Mouse (Mus musculus) yolk sac, embryonic 10.5 days (tissue): ENCODE measurements at regions not wholly inside any gene's neighbourhood (a gene's known extent, or its start where the extent isn't known, plus 50 kb on each side); places are given as distances from the start of the nearest gene placed in this dataset.
A peak's percentile ranks its signal among the peaks of the same experiment; 100 is the strongest.

ENCODE experiments used
- DNase-seq: peaks from one replicate; pipeline ENCODE4 v3.0.0-alpha.2; 2017; ENCODE audit warnings: low spot score

DNA sequence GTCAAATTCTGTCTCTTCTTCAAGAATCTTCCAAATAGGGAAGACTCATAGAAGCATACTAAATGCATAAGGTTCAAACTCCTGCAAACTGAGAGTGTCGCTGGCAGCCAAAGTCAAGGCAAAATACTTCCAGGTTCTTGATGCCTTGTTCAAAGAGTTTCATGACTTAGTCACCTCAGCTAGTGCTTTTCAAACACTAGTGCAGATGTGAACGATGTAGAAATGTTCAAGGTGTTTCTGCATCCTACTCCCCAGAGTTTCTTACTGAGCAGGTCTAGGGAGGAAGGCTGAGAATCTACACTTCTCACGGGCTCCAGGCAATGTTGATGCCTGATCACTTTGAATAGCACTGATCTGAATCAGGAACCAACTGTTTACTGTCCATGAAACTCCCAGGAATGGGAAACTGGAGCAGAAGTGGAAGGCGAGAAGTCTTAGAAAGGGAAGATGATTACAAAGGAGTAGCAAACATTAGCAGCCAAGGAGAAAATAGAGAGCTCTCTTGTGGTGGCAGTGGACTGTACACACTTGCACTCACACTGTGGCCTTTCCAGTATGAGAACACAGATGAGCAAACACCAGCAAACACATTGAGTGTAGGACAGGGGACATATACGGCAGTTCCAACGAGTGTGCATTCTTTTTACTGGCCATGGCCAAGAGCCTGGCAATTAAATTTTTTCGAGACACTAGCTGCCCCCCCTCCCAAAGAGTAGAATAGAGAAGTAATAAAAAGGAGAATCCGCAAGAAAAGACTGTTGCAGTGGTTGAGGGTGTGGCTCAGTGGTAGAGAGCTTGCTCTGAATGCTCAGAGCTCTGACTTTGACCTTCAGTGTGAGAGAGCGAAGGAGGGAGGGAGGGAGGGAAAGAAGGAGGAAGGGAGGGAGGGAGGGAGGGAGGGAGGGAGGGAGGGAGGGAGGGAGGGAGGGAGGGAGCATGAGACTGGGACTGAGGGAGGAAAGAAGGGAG is 247.4 kb upstream of the Fn1 start:
- DNase-seq: no peak

DNA sequence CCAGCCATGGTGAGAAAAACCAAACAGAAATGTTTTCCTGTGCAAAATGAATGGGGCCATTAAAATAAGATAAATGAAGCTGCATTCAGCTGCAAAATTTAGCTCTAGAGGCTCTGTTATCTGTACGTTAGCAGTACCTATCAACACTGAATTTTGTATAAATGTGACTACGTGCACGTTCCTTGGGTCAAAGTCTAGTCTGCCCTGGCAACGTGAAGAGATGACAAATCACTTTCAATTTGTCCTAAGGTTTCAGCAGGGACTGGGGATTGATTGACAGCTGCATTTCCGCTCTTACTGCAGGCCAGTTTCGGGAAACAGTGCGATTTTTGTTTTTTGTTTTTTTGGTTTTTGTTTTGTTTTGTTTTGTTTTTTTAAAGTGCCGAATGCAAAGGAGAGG is 246.1 kb upstream of the Fn1 start:
- no peak for DNase-seq

DNA sequence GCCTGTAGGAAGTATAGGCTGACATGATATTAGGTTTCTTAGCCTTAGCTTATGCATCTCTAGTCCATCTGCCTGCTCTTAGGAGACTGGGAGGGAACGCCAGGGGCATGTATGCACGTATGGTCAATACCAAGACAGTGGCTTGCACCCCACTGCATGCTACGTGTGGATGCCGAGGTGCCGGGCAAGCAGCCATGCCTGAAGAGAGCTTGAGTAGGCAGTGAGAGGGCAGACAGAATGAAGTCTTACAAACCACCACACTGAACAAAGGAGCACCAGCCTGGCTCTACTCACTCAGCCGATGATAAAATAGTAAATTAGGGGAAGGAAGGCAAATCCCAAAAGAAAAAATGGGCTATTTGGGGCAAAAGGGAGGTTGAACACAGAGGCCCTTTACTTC is 245.2 kb upstream of the Fn1 start:
- DNase-seq: no peak

DNA sequence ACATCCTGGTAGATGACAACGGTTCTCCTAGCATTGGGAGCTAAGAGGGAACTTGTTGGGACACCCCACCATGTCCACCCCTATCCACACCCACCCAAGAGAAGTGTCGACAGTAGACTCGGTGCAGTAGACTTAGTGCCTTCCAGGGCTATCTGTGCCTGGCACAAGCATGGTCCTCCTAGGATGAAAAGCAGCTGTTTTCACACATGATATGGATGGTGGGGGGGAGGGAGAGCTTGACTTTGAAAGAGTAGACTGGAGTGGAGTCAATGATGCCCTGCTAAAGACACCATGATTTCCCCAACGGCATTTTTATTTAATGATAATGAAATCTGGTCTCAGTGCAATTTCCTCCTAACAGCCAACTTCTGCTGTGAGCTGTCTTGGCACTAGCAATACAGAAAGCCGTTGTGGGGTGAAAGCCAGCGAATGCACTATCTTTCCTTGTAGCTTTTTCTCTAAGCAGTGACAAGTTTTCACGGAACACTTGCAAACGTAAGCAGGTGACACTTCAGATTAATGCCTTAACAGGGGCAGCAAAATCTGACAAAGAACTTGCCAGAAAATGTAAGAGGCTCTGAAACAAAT is 244.6 kb upstream of the Fn1 start:
- DNase-seq: no peak

DNA sequence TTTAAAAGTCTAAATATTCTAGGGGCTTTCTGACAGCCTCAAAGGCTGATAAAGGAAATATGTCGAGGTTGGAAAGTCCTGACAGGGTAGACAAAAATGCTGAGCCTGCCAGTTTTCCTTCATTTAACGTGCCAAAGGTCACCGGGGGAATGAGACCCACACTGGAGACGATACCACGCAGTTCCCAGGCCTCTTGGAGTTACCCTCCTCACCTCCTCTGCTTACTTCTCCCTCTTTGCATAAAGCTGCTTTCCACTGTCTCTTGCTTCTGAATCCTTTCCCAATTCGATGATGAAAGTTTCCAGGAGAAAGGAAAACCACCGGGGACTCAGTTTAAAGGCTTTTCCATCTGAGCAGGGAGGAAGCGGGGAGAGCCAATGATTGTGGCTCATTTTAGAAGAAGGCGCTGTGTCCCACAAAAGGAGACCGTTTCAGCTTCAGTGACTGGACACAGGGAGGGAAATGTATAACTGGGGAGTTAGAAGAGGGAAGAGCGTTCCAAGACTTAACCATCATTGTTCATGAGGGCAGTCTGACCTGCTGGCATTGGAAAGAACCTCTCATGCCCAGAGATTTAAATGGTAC is 243.2 kb upstream of the Fn1 start:
- DNase-seq: no peak

DNA sequence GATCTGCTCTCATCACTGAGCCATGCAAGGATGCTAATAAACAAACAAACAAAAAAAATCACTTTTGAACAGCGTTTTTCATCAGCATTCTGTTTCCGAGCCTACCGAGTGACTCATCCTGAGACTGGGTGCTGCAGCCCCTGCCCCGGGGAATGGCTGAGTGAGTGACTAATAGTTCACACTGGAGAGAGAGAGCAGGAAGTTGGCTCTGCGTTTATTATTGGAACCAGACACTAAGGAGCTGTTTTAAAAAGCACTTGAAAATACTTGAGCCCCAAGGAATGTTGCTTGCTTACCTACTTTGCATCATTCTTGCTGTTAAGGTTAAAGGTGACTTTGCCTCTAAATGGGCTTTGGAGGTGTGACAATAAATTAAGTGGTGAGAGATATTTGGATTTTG is 240.6 kb upstream of the Fn1 start:
- DNase-seq: no peak

DNA sequence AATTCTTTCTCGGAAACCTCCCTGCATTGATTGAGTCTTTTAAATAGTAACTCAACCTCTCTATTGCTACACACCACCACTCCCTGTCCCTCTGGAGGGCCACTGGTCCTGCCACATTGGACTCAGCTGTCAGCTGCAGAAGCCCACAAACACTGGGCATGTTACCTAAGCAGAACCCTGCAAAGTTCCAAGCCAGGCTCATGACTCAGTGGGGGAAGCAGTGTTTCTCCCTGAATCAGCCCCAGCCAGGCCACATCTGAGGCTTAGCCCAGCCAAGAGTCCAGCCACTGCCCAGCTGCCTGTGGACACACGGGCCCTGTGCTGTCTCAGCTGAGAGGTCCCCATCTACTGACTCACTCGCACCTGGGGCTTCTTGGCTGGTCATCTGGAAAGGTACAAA is 234.8 kb upstream of the Fn1 start:
- DNase-seq: peak; percentile 68

DNA sequence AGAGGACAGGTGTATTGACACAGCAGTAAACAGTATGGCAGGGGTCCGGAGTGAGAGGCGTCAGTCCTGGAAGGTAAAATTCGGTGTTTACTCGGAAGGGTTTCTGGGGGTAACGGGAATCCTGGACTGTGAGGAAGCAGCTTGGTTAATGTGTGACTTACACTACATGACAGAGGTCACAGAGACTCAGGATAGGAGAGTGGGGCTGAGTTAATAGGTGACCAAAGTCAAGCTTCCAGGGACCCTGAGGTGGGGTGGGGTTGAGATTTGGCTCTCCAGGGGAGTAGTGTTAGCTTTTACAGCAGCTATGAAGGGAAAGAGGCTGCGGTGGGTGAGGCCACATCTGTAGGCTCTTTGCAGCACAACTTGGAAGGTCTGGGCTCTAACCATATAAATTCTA is 233.9 kb upstream of the Fn1 start:
- peak; percentile 87 for DNase-seq

DNA sequence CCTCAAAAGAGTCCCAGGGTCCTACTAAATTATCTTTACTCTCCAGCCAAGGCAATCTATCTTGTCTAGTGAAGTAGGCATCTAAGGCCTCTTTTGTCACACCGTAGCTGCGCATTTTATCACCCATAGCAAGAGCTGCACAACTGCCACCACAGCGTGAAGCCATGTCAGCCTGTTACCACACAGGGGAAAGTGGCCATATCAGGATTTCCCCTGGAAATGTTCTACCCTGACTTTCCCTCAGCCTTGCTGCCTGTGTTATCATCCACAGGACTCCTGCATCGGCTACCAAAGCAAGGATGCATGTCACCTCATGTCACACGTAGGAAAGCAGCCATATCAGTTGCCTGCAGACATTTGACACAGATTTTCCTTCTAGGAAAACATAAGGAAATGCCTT is 233.2 kb upstream of the Fn1 start:
- DNase-seq: no peak

DNA sequence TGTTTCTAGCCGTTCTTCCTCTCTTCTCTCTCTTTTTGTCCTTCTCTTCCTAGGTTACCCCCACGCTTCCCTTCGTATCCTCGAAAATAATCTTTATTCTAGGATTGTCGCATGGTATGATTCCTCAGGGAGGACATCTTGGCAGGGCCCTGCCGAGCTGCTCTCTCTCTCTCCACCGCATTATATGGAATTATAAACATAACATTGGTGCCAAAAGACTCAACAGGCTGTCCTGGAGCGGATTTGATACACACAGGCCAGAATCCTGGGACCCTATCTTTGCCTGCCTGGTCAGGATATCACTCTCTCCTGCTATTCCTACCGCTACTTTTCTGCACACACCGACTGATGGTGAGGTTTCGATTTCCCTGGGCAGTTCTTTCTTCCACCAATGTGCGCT is 228.9 kb upstream of the Fn1 start:
- no peak for DNase-seq

DNA sequence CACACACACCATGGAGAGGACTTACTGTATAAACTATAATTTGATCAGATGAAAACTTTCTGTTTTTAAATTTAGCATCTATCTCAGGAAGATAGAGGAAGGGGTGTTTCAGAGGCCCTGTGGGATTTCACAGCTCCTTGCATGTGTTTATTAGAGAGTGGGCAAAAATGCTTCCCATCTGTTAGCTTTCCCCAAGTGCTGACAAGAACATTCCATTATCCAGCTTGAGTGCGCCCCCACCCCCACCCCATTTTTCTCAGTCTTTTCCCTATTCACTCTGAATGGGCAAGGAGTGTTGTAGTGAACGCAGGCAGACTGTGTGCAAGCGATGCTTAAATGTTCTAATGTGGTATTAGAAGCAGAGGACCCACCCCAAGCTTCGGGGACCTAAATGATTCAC is 228.2 kb upstream of the Fn1 start:
- no peak for DNase-seq

DNA sequence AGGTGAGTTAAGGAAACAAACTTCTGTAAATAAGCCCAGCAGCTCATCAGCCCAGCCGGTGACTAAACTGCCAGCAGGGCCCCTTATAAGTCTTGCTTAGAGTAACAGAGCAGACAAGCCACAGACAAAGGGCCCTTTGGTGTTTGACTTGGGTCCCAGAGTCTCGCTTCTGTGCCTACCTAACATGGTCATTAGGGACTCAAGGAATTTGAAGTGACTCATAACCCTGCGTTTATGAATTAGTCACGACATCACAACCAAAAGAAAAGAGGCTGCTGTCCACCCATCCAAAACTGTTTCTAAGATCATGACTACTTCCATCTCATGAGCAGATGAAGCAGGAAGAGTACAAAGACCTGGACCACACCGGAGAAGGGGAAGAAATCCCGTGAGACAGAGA is 227.5 kb upstream of the Fn1 start:
- DNase-seq: no peak

DNA sequence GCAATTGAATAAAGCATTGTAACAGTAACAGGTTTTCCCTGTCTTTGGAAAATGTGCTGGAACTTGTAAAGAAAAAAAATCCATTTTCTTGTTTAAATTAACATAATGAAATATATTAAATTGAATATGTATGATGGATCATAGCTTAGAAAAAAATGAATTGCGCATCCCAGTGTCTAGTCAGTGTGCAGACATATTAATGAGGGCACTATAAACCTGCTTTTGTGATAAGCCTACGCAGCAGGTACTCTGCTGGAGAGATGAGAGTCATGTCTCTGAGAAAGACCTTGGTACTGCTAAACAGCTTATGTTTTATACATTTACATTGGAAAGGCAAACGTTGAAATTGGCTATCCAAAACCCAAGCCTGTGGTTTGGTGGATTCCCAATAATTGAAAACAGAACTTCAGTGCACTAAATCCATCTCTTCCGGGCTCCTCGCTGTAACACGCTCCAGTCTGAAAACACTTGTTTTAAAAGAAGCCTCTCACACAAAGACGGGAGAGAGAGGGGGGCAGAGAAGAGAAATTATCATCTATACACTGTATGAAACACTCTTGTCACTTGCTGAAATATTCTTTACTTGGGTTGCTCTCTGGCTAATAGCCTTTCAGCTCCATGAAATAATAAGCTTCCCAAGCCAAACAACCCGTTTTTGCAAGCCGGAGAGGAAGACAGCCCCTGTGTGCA is 223.9 kb upstream of the Fn1 start:
- DNase-seq: no peak

DNA sequence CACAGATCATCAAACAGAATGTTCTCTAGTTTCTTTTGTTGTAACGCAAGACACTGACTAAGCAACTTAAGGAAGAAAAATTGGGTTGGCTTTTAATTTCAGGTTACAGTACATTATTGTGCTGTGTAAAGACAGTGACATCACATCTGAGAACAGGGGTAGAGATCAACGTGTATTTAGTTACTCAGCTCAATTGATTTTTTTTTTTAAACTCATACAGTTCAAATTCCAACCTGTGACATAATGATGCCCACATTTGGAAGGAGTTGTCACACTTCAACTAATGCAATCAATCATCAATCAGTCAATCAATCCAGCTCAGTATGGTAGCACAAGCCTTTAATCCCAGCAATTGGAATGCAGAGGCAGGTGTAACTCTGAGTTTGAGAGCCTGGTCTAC is 221.0 kb upstream of the Fn1 start:
- DNase-seq: no peak

DNA sequence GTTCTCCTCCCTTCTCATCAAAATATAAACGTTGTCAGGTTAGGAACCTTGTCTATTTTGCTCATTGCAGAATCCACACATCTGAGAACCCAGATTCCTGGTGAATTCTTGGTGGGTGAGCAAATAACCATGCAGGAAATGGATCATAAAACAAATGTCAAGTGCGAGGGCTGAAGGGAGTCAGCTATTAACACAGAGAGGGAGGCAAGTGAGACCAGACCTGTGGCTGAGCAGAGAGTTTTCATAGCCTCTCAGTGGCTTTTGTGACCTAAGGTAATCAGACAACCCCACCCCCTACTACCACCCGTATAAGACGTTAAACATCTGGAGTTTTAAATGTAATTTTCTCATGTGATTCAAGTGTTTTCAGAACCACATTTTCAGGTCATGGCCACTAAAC is 212.7 kb upstream of the Fn1 start:
- peak; percentile 13 for DNase-seq

DNA sequence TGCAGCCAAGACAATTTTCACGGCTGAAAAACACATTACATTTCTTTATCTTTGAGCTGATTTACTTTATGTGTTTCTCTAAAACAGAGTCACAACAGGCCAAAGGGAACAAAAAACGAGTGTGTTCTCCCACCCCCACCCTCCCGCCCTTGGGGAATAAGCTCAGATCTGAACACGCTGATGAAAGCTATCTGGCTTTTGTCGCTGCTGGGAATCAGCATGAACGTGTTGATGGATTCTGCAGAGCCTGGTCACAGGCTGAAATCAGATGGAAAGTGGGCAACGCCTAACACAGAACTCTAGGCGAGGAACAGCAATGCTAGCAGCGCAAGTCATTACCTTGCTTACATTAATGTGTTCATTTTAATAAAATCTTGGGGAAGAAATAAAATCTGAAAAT is 211.7 kb upstream of the Fn1 start:
- no peak for DNase-seq

DNA sequence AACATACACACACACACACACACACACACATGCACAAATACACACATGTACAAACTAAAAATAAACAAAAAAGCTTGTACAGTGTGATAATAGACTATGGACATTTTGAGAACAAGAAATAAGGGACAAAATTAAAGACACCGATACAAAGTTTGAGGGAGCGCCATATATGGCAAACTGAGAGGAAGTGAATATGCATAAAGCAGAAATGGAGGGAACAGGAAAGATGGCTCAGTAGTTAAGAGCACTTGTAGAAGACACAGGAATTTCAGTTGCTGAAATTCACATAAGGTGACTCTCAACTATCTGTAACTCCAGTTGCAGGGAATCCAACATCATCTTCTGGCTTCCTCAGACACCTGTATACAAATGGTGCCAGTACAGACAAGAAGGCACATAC is 200.2 kb upstream of the Fn1 start:
- DNase-seq: no peak

DNA sequence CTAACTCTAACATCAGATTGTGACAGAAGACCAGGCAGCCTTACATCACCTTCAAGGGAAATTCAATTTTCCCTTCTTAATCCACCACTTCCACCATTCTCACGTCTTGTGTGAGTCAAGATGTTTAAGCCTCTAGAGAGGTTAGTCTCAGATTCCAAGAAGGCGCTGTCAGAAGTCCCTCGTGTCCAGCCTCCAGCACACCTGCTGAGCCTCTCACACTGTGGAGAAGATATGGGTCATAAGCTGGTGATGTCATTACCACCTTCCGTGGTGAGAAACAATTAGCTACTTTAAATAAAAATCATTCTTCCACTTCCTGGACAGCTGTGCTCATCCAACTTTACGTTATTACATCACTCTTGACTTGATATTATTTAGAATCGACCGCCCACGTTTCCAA is 198.3 kb upstream of the Fn1 start:
- no peak for DNase-seq

DNA sequence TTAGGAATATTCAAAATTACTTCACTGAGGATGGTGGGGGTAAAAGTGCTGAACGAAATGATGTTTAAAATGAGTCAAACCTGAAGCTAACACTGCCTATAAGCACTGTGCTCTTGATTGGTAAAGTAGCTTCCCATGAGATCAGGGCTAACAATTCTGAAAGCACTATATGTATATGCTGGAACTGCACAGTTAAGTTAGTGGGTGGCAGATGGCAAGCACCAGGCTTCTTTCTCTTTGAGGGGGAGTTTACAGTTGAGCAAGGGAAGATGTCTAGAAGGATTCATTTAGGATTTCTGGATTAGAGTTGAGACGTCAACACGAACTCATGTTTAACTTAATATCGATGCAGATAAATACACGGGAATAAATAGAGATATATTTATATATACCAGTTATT is 195.7 kb upstream of the Fn1 start:
- DNase-seq: no peak

DNA sequence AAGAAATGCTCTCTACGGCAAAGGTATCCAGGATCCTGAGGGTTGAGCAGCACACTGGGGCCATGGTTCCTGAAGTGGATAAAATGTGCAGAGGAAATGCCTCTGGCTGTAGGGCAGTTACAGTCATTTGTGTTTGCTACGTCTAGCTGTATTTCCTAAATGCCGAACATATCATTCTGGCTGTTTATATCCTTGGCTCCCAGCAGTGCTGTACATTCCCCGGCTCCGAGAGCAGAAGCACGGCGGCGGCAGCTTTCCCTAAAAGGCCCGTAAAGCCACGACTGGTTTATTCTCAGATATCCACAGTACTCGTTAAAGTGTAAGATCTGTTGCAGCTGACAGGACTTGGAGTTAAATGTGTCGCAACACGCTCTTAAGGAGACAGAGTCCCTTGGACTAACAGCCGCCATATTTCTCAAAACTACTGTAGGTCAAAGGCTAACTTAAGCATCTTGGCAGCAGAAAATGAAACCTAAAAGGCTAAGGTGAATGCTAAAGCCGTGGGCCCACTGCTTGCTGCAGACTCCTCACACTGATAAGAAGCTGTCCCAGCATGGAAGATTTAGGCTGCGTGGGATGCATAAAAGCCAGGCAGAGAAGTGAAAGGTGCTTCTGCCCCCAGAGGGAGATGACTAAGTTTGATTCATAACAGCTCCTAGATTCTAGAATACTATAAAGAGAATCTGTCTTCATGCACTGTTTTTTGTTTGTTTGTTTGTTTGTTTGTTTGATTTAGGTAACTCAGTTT is 192.1 kb upstream of the Fn1 start:
- DNase-seq: peak; percentile 57

DNA sequence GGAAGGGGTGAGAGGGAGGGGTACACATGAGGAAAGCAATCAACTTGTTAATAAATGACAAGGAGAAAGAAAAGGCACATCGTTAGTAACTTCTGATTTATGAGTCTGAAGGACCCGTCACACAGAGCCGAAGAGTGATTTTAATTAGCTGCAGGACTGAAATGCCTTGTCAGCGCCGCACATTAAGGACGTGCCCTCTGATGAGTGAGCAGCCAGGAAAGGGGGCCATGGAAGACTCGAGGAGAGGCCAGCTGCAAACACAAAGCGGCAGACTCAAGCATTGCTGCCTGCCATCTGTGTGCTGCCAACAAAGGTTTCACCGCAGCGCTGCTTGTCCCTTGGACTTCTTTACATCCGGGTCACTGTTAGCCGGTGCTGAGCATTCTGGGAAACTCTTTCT is 184.8 kb upstream of the Fn1 start:
- DNase-seq: peak; percentile 62

DNA sequence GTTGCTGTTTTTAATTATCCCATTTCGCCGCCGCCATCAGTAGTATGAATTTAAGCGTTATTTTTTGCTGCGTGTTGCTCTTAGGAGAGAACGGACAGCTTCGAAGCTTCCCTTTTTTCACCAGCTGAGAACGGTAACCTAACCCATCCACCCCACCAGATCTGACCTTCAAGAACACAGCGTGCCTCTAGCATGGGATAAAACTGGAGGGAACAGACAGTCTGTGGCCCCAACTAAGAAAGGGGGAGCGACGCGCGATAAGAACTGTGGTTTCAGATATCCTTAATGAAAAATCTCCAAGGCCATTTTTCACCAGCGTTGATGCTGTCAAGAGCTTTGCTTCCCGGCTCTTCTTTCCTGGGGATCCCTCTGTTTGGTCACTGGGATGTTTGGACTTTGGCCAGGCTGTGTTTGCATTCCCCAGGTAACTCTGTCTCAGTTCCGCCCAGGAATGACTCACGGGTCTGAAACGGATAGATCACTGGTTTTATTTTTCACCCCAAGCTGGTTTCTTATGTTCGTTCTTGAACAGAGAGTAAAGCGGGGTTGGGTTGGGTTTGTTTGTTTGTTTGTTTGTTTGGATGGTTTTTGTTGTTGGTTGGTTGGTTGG is 184.1 kb upstream of the Fn1 start:
- DNase-seq: peak; percentile 86
